Mouse (Mus musculus) B cell, adult (primary cell): ENCODE measurements around the gene Zfp105. TPM values are rescaled to one million over a fixed set of nuclear protein-coding genes. Genes with fewer than 3 reads are reported as not detected.

Experiments used
- total RNA-seq: library from RNA; stranded (reverse); gene quantifications from 4 replicates; pipeline ENCODE4 v1.2.4, GENCODE M21; 2023; ENCODE audit not compliant: inconsistent age

The Zfp105 gene
- total RNA-seq, result 0.42 TPM in 1 of 4 replicates, not detected in the others

DNA sequence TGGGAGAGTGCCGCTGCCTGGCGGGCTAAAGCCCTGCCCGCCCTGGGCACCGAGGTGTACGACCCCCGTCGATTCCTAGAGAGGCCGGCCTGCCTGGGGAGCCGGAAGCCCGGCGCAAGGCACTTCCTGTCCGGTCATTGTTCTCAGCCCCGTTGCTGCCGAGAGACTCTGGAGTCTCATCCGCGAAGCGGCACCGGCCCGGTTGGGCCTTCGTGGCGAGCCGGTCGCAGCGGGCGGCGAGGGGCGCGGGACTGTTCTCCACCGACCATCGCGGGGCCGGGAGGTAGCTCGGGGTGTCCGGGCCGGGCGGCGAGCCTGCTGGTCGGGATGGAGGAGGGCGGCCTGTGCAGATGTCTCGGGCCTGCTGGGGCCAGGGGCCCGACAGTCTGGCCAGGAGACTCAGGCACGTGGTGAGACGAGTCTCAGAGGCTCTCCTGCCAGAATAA lies at the start of gene Zfp105:
Gene Zfp105, plus strand, starts transcription at position 137 of the 446 bp plus-strand sequence.

GRCm38 (mm10) chr9:122885385-122885784 lies 37.5 kb upstream of the Zfp105 start, which contains the start of gene Zkscan7:
Gene Zkscan7 (plus strand): TSS chr9:122885685.

GRCm38 (mm10) chr9:122950643-122951475 lies 28.0 kb downstream of the Zfp105 start, which contains the start of the genes 1110059G10Rik and Kif15:
Gene 1110059G10Rik (minus strand): TSS chr9:122951000.
Gene Kif15 (plus strand): TSS chr9:122951046.

Other genes with a start within 250 kb of the Zfp105 start
- not detected in 4 replicates for gene Topaz1, start 175.7 kb upstream of the Zfp105 start, total RNA-seq
- 14.4 to 19.7 TPM (median 16.9 TPM) in 4 replicates for gene Tcaim, start 117.5 kb upstream of the Zfp105 start, total RNA-seq
- not detected in 4 replicates for gene Gm35549, start 79.0 kb upstream of the Zfp105 start, total RNA-seq
- 120 to 148 TPM (median 132 TPM) in 4 replicates for gene Zfp445, start 57.1 kb upstream of the Zfp105 start, total RNA-seq
- gene Zkscan7, start 37.4 kb upstream of the Zfp105 start, total RNA-seq, result 2.6 to 4.5 TPM (median 4.0 TPM) in 4 replicates
- gene 1110059G10Rik, start 27.9 kb downstream of the Zfp105 start, total RNA-seq, result 40.3 to 49.8 TPM (median 45.0 TPM) in 4 replicates
- 3.4 to 7.5 TPM (median 5.4 TPM) in 4 replicates for gene Kif15, start 28.0 kb downstream of the Zfp105 start, total RNA-seq
- gene Tmem42, start 98.3 kb downstream of the Zfp105 start, total RNA-seq, result 13.5 to 18.0 TPM (median 17.4 TPM) in 4 replicates
- gene Tgm4, start 111.7 kb downstream of the Zfp105 start, total RNA-seq, result 0.54 TPM in 1 of 4 replicates, not detected in the others
- gene Zdhhc3, start 190.1 kb downstream of the Zfp105 start, total RNA-seq, result 38.7 to 46.7 TPM (median 43.4 TPM) in 4 replicates
- gene Exosc7, start 190.1 kb downstream of the Zfp105 start, total RNA-seq, result 34.0 to 45.3 TPM (median 37.9 TPM) in 4 replicates
- gene Clec3b, start 227.9 kb downstream of the Zfp105 start, total RNA-seq, result 0.58 to 1.3 TPM (median 0.87 TPM) in 3 of 4 replicates, not detected in the other